Comparison of ENCODE assay signal across 26 mouse cellular contexts in the genomic region with DNA sequence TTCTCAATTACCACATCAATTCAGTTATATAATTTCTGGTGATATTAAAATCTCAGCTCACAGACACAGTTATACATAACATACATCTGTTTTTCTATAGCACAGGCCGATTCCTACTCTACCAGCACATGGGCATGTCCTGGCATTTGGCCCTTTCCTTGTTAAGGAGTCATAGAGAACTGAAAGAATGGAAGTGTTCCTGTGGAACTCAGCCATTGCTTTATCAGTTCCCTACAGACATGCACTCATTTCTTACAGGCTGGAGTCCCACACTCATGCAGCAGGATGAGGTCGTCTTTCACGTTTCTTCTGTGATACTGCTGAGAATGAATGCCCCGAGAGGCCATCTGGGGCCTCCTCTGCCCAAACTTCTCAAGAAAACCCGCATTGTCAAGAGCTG. TPM values are rescaled to one million over a fixed set of nuclear protein-coding genes. Genes with fewer than 3 reads are reported as not detected.
"Had no signal": no experiment of that assay in that cellular context is flagged by ENCODE, and none has a peak within 500 bp of the region (broad histone marks: within the 10 kb centered on the region; RNA-seq: fewer than 3 reads in every experiment).

No protein-coding gene starts in this region.

- H3K36me3 ChIP-seq: liver, embryonic 15.5 days; midbrain, embryonic 13.5 days; midbrain, embryonic 15.5 days; neural tube, embryonic 12.5 days had no signal

- DNase-seq: liver, postnatal 0 days; lung, embryonic 14.5 days; lung, postnatal 14 days; lung, postnatal 36 days; right cerebral cortex, adult 18-20 months; right cerebral cortex, postnatal 25 days; right cerebral cortex, postnatal 4 days; spleen, adult 18-20 months; thymus, adult 18-20 months; thymus, postnatal 14 days; thymus, postnatal 36 days had no signal

- H3K27ac ChIP-seq: liver, embryonic 15.5 days; macrophage; midbrain, embryonic 13.5 days; midbrain, embryonic 15.5 days; neural tube, embryonic 12.5 days had no signal

- H3K9me3 ChIP-seq: liver, embryonic 15.5 days; megakaryocyte, embryonic 14.5 days; midbrain, embryonic 13.5 days; midbrain, embryonic 15.5 days; neural tube, embryonic 12.5 days had no signal

- H3K9ac ChIP-seq: liver, embryonic 15.5 days; liver, postnatal 0 days; lung, embryonic 14.5 days; midbrain, embryonic 13.5 days; midbrain, embryonic 15.5 days; neural tube, embryonic 12.5 days had no signal

- H3K27me3 ChIP-seq: liver, embryonic 15.5 days; megakaryocyte, embryonic 14.5 days; midbrain, embryonic 13.5 days; midbrain, embryonic 15.5 days; neural tube, embryonic 12.5 days had no signal

- H3K4me1 ChIP-seq: liver, embryonic 15.5 days; midbrain, embryonic 13.5 days; midbrain, embryonic 15.5 days; neural tube, embryonic 12.5 days had no signal

- H3K4me3 ChIP-seq: liver, embryonic 15.5 days; midbrain, embryonic 13.5 days; midbrain, embryonic 15.5 days; neural tube, embryonic 12.5 days had no signal

- ATAC-seq: liver, postnatal 0 days; midbrain, embryonic 13.5 days; midbrain, embryonic 15.5 days had no signal

- H3K4me2 ChIP-seq: liver, embryonic 15.5 days; lung, embryonic 14.5 days; midbrain, embryonic 11.5 days; midbrain, embryonic 13.5 days; midbrain, embryonic 15.5 days; neural tube, embryonic 12.5 days had no signal

RNA-seq across cellular contexts. Expression of a gene that starts 33.6 kb away (rescaled TPM):
- total RNA-seq: megakaryocyte progenitor cell, adult 5-6 weeks; midbrain, postnatal 0 days; monocyte, adult 5-6 weeks; neutrophil, adult 5-6 weeks had no signal
- polyA plus RNA-seq: midbrain, embryonic 11.5 days; midbrain, embryonic 13.5 days; neural tube, embryonic 12.5 days; neural tube, embryonic 14.5 days had no signal

RNA-seq across cellular contexts. Expression of a gene that starts 46.2 kb away (rescaled TPM):
- total RNA-seq: midbrain, postnatal 0 days had no signal
- polyA plus RNA-seq: liver, embryonic 15.5 days; lung, embryonic 14.5 days; lung, embryonic 16.5 days; midbrain, embryonic 11.5 days; midbrain, embryonic 13.5 days; midbrain, embryonic 15.5 days; neural tube, embryonic 12.5 days; neural tube, embryonic 14.5 days; stomach, embryonic 14.5 days; stomach, embryonic 16.5 days had no signal
